Mouse (Mus musculus) spleen, postnatal 14 days (tissue): ENCODE data around the gene Cyp2c66.
"Not testable (repeated sequence)": the region's sequence is repeated elsewhere in the genome, so short reads cannot be mapped to it uniquely, and the experiment has no call there.

Experiments used
- DNase-seq, 2 experiments: peaks; one replicate each; pipeline ENCODE4 v3.0.0; 2021 to 2022; ENCODE audit warnings: low spot score in 2 of 2

The Cyp2c66 gene

DNA sequence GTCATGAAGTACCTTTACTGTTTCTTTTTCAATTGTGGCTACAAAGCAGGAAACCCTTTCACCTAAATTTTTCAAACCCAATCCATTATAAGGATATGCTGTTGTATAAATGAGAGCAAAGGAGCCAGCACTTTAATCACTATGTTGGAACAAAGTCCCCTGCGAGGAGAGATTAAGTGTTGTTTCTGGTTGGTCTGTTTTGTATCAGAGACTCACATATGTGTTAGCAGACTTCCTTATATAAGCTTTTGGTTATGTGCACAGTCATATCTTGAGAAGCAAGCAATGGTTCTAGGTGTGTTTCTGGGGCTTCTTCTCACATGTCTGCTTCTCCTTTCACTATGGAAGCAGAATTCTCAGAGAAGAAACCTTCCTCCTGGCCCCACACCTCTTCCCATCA, at the start of gene Cyp2c66:
Cyp2c66 (plus strand) TSS at position 255 of the 400 bp plus-strand sequence.
- no peak for DNase-seq

DNA sequence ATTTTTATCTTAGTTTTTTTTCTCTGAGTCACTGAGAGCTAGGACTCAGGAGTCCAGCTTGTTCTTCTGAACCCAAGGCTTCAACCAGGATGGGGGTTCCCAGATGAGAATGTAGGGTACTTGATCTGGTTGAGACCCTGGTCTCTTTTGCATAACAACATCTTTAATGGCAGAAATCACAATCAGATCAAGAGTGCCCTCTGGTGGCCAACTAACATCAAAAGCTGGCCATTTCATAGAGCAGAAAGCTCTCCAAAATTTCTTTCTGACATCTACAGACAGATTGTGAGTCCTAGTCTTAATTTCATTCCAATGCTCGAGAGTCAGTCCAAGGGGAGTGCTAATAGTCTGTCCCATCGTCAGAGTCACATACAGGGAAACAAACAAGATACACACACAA, 14.9 kb upstream of the Cyp2c66 start:
- not testable (repeated sequence) for DNase-seq

DNA sequence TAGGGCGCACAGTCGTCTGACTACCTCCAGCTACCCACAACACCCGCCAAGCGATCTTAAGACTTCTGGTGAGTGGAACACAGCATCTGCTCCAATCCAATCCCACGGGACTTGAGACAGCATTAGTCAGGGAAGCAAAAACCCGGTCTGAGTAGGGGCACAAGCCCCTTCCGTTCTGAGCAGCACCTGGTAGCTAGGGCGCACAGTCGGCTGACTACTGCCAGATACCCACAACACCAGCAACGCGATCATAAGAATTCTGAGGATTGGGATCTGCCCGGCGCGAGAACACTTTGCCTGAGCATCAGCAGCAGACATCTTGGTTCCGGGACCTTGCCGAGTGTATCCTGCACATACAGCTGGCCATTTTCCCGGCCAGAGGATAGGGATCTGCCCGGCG, 43.1 kb downstream of the Cyp2c66 start:
- DNase-seq, result not testable (repeated sequence)
